ENCODE assay signal across 16 mouse cellular contexts in the genomic region with DNA sequence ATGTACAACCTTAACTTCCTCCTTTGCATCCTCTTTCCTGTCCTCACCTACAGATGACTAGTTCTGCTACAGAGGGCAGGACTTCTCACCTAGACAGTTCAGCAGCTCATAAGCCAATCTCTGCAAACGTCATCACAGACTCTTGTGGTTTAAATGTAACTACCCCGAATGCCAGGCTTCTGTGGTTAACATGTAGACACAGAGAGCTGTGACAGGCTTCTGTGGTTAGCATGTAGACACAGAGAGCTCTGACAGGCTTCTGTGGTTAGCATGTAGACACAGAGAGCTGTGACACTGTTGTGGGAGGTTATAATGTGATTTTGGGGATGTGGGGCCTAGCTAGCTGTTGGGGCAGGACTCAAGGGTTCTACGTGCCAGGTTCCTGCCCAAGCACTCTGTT.
A peak's percentile ranks its signal among the peaks of the same experiment; 100 is the strongest.
DNase-seq lines count a peak whose midpoint lies in the region; ATAC-seq and TF ChIP-seq lines count a peak whose summit lies in the region.
"Had no signal": no experiment of that assay in that cellular context is flagged by ENCODE, and none has a peak within 500 bp of the region (broad histone marks: within the 10 kb centered on the region; RNA-seq: fewer than 3 reads in every experiment).

No protein-coding gene starts in this region.

- no peak overlapping the region for H3K9ac ChIP-seq in hindbrain, postnatal 0 days (replicated peaks; ENCODE audit: low read length)
- H3K9ac ChIP-seq: embryonic facial prominence, embryonic 12.5 days; forebrain, embryonic 12.5 days had no signal

- no peak overlapping the region for H3K4me3 ChIP-seq in midbrain, embryonic 10.5 days
- no peak overlapping the region for H3K4me3 ChIP-seq in hindbrain, postnatal 0 days (ENCODE audit: low read length)
- H3K4me3 ChIP-seq: embryonic facial prominence, embryonic 12.5 days; forebrain, embryonic 12.5 days had no signal

- ATAC-seq in activated CD4-positive, CD25-positive, alpha-beta regulatory T cell, adult 4 months = peak; percentile 95
- ATAC-seq in hindbrain, postnatal 0 days = no peak

- H3K36me3 ChIP-seq in midbrain, embryonic 10.5 days = no peaks in the 10 kb centered on the region
- no peaks in the 10 kb centered on the region for H3K36me3 ChIP-seq in hindbrain, postnatal 0 days (ENCODE audit: insufficient read depth, low read length)
- H3K36me3 ChIP-seq: embryonic facial prominence, embryonic 12.5 days had no signal

- H3K27me3 ChIP-seq in midbrain, embryonic 10.5 days (ENCODE audit: low read depth, poor library complexity, severe bottlenecking) = no peaks in the 10 kb centered on the region
- H3K27me3 ChIP-seq in hindbrain, postnatal 0 days (ENCODE audit: insufficient read depth, low read length) = no peaks in the 10 kb centered on the region
- H3K27me3 ChIP-seq: embryonic facial prominence, embryonic 12.5 days; forebrain, embryonic 12.5 days had no signal

- H3K4me2 ChIP-seq in hindbrain, postnatal 0 days (ENCODE audit: low read depth, low read length) = no peak overlapping the region
- H3K4me2 ChIP-seq: embryonic facial prominence, embryonic 12.5 days; forebrain, embryonic 12.5 days had no signal

- no peak for TF ChIP-seq CTCF in hindbrain, postnatal 0 days (IDR thresholded peaks at IDR 0.05; ENCODE audit: low read depth)

- H3K4me1 ChIP-seq in midbrain, embryonic 10.5 days = no peaks in the 10 kb centered on the region
- H3K4me1 ChIP-seq in hindbrain, postnatal 0 days (ENCODE audit: insufficient read depth, low read length) = no peaks in the 10 kb centered on the region
- H3K4me1 ChIP-seq: embryonic facial prominence, embryonic 12.5 days; forebrain, embryonic 12.5 days had no signal

- WGBS in midbrain, embryonic 10.5 days = 85% methylated on average over 3 of the region's 3 CpGs
- 83% methylated on average over 3 of the region's 3 CpGs for WGBS in hindbrain, postnatal 0 days

- H3K9me3 ChIP-seq in midbrain, embryonic 10.5 days (replicated peaks) = no peaks in the 10 kb centered on the region
- H3K9me3 ChIP-seq in hindbrain, postnatal 0 days (ENCODE audit: low read length) = no peaks in the 10 kb centered on the region
- H3K9me3 ChIP-seq: embryonic facial prominence, embryonic 12.5 days; forebrain, embryonic 12.5 days had no signal

- H3K27ac ChIP-seq in midbrain, embryonic 10.5 days (replicated peaks) = no peak overlapping the region
- no peak overlapping the region for H3K27ac ChIP-seq in hindbrain, postnatal 0 days
- H3K27ac ChIP-seq: embryonic facial prominence, embryonic 12.5 days; forebrain, embryonic 12.5 days; stomach, postnatal 0 days had no signal

- DNase-seq in spleen, postnatal 36 days (ENCODE audit: low spot score in 2 of 2) = peak; percentile 50 to 61
- no peak for DNase-seq in spleen, postnatal 14 days (ENCODE audit: low spot score in 2 of 2)
- peak; percentile 3 to 23 for DNase-seq in monocyte, adult 2 months (ENCODE audit: low read depth in 1 of 2, low spot score in 2 of 2)
- DNase-seq in thymus, postnatal 4 days = peak; percentile 14
- DNase-seq in midbrain, embryonic 10.5 days (ENCODE audit: low spot score) = no peak
- DNase-seq in hindbrain, postnatal 0 days (ENCODE audit: low spot score) = no peak
- DNase-seq in cerebellum, adult 11 months = no peak
- DNase-seq: cerebellum, postnatal 14 days; gastrocnemius, postnatal 25 days; kidney, postnatal 10 days; layer of hippocampus, postnatal 36 days; right cerebral cortex, postnatal 14 days had no signal

Comparison
In these comparisons a context has a peak if more than half of its experiments do, and no peak if none do; other contexts are left out.
1. DNase-seq: peak in spleen, postnatal 36 days (2 of 2), monocyte, adult 2 months (2 of 2) and thymus, postnatal 4 days (single experiment); none in spleen, postnatal 14 days (0 of 2), midbrain, embryonic 10.5 days (single experiment), hindbrain, postnatal 0 days (single experiment) and cerebellum, adult 11 months (single experiment).